Mouse (Mus musculus) lung, adult 2 months (tissue): ENCODE results near the gene Ddx28.

ENCODE experiments used
- CTCF ChIP-seq: fragments of 200-500 bp; IDR thresholded peaks from 2 replicates; pipeline ENCODE4 v1.5.1; 2011; ENCODE audit warnings: mild to moderate bottlenecking, low read length, control low read depth; ENCODE audit not compliant: insufficient read depth
- POLR2A ChIP-seq: fragments of 200-500 bp; IDR thresholded peaks from 2 replicates; pipeline ENCODE4 v1.6.1; 2011; ENCODE audit warnings: low read depth, mild to moderate bottlenecking, control low read depth, low read length, borderline replicate concordance; ENCODE audit errors: extremely low read depth

- no peak for TF ChIP-seq CTCF
- no peak for TF ChIP-seq POLR2A
Observed at GRCm38 (mm10) chr8:106011643-106011986, at the start of gene Ddx28.
